Mouse (Mus musculus): ENCODE results near the gene Med29. TPM values are rescaled to one million over a fixed set of nuclear protein-coding genes. Genes with fewer than 3 reads are reported as not detected.
A peak's percentile ranks its signal among the peaks of the same experiment; 100 is the strongest.

The Med29 gene
- polyA plus RNA-seq, 1 experiment from 2014 or later: 57.7 TPM

DNA sequence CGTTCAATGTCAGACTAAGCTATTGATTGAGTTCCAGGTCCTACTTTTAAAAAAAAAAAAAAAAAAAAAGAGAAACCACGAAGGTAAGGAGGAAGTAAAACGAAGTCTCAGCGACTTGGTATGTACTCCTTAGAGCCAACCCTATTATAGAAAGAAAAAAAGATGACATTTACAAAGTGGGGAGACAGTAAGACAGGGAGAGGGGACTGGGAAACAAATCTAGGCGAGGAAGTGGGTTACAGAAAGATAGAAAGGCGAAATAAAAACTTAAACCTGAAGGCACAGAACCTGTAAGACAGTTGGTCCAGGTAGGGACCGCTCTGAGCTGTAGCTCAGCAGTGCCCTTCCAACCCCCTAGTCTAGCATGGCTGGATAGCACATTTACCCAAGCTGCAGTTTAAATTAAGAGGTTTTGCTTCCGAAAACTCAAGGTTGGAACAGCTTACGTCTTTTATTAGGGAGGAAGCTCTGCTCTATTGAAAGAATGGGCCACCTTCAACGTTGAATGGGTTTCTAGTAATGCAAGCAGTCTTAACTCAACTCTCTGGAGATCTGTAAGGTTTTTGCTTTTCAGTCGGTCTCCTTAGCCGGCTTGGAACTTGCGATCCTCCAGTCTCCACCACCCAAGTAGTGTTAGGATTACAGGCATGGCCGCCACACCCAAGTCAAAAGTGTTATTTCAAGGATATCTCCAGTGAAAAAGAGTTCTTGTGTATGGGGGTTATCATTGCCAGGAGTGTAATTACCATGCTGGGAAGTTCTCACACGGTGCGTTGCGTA is 12.1 kb downstream of the Med29 start, which contains the start of gene Zfp36:
Gene Zfp36 (minus strand): TSS at position 17 of the 780 bp plus-strand sequence.
- no peaks in the 10 kb centered on the region for H3K27me3 ChIP-seq
- peak within 1 kb of the TSS; percentile 75 for H3K4me3 ChIP-seq (replicated peaks)
- WGBS: 54% methylated on average over 17 of the region's 17 CpGs
- H3K36me3 ChIP-seq: peaks cover 9% of the 10 kb centered on the region; the same call in 1 of the 2 replicates
- peaks cover 77% of the 10 kb centered on the region for H3K4me1 ChIP-seq
- H3K9me3 ChIP-seq (replicated peaks): no peaks in the 10 kb centered on the region
- peak within 1 kb of the TSS; percentile 89 for H3K9ac ChIP-seq
- H3K4me2 ChIP-seq: peak within 1 kb of the TSS; percentile 88
- ATAC-seq (replicated peaks; ENCODE audit: low FRiP score): no peak
- peak within 1 kb of the TSS; percentile 100 for H3K27ac ChIP-seq

DNA sequence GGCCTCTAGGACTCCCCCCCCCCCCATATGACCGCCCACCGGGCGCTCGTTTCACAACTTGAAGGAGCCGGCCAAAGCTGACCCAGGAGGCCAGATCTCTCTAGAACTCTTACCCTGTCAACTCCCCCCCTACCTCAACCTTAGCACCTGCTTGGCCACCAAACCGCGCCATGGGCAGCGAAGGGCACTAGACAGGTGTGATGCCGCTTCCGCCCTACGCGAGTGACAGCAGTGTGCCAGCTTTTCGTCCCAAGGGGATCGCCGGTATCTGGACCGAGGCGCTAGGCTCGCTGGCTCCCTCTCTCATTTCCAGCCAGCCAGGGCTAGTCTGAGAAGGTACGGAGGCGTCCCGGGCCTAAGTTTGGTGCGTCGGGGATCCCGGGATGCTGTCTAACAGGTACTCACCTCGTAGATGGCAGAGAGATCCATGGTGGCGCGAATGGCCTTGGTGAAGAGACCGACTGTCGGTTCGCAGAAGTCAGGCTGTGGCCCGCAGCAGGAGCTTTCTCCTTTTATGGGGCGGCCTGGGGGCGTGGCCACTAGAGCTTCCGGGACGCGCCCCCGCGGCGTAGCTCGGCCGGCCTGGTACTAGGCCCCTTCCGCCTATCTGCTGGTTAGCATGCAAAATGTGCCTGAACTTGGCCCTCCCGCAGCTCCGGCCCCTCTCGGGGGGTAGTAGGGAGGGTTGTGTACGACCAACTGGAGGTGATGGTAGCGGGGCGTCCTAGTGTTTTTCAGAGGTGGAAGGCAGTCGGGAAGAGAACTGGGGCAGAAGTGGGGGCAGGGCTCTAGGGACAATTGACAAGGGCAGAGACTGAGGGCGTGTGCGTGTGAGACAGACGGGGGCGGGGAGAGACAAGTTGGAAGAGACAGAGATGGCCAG is 13.5 kb downstream of the Med29 start:
- H3K27me3 ChIP-seq: no peaks in the 10 kb centered on the region
- ATAC-seq (replicated peaks; ENCODE audit: low FRiP score): peak; percentile 37
- H3K9ac ChIP-seq: peak overlapping the region; percentile 89
- WGBS: under 1% methylated on average over 53 of the region's 53 CpGs
- H3K9me3 ChIP-seq (replicated peaks): no peaks in the 10 kb centered on the region
- H3K27ac ChIP-seq: peak overlapping the region; percentile 100
- H3K4me2 ChIP-seq: peak overlapping the region; percentile 88
- 0 out of 2 replicates have a peak, but pooled peaks cover 3% of the 10 kb centered on the region for H3K36me3 ChIP-seq
- H3K4me1 ChIP-seq: peaks cover 90% of the 10 kb centered on the region
- peak overlapping the region; percentile 75 for H3K4me3 ChIP-seq (replicated peaks)

DNA sequence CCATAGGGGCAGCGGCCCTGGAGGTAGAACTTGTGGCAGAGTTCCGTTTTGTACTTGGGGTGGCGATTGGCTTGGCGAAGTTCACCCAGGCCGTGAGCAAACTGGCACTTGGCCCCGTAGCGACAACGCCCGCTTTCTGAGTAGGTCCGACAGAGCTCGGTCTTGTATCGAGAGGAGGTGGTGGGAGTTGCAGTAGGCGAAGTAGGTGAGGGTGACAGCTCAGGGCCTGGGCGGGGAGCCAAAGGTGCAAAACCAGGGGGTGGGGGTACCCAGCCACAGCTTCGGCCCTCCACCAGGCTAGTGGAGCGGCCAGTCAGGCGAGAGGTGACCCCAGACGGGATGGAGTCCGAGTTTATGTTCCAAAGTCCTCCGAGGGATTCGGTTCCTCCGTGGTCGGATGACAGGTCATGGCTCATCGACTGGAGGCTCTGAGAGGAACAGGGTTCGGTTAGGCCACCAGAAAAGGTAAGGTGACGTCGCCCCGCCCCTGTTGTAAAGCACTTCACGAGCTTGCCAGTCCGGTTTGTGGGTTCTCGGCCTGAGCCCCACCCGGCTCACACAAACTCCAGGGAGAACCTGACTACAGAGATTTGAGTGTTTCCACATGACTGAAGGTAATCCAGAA is 14.3 kb downstream of the Med29 start:
- WGBS: 13% methylated on average over 32 of the region's 32 CpGs
- H3K4me1 ChIP-seq: peaks cover 91% of the 10 kb centered on the region
- no peaks in the 10 kb centered on the region for H3K27me3 ChIP-seq
- peak overlapping the region; percentile 100 for H3K27ac ChIP-seq
- no peak for ATAC-seq (replicated peaks; ENCODE audit: low FRiP score)
- H3K36me3 ChIP-seq: 0 out of 2 replicates have a peak, but pooled peaks cover 3% of the 10 kb centered on the region
- peak overlapping the region; percentile 75 for H3K4me3 ChIP-seq (replicated peaks)
- H3K9ac ChIP-seq: peak overlapping the region; percentile 89
- H3K9me3 ChIP-seq (replicated peaks): no peaks in the 10 kb centered on the region
- peak overlapping the region; percentile 88 for H3K4me2 ChIP-seq

DNA sequence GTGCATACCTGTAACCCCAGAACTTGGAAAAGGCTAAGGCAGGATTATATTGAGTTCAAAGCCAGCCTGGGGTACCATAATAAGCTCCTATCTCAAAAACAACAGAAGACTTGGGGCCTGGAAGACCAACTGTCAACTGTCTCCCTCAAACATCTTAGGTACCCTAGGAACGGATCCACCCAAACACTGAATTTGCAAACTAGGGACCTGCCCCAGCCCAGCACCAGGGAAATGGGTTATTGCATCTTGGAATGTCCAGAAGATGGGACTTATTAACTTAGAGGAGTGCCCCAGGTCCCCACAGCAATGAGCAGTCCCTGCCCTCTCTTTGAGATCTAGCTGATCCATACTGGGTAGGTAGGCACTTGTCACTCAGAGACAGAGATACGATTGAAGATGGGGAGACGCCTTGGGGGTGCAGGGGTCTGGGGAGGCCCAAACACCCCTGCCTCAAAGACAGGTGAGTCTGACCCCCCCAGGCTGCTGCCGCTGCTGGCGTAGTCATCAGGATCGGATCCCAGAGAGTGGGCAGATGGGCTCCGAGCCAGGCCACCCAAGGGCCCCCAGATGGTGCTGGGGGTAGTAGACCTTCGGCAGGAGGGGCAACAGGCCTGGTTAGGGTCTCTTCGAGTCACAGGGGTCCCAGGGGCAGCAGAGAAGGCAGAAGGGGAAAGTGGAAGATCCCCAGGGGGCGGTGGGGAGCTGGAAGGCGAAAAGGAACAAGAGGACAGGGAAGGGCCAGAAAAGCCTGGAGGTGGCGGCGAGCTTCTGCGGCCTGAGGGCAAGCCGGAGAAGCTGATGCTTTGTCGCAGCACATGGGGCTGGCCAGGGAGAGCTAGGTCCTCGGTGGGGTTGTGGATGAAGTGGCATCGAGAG is 15.1 kb downstream of the Med29 start:
- no peak for ATAC-seq (replicated peaks; ENCODE audit: low FRiP score)
- Histone ChIP-seq H3K9me3 (replicated peaks) (no peaks in the 10 kb centered on the region), H3K27me3 (no peaks in the 10 kb centered on the region), H3K36me3 (0 out of 2 replicates have a peak, but pooled peaks cover 3% of the 10 kb centered on the region), H3K4me2 (peak overlapping the region; percentile 88), H3K27ac (peak overlapping the region; percentile 100), H3K9ac (peak overlapping the region; percentile 89), H3K4me3 (replicated peaks) (peak overlapping the region; percentile 75), H3K4me1 (peaks cover 83% of the 10 kb centered on the region)
- 59% methylated on average over 18 of the region's 18 CpGs for WGBS

DNA sequence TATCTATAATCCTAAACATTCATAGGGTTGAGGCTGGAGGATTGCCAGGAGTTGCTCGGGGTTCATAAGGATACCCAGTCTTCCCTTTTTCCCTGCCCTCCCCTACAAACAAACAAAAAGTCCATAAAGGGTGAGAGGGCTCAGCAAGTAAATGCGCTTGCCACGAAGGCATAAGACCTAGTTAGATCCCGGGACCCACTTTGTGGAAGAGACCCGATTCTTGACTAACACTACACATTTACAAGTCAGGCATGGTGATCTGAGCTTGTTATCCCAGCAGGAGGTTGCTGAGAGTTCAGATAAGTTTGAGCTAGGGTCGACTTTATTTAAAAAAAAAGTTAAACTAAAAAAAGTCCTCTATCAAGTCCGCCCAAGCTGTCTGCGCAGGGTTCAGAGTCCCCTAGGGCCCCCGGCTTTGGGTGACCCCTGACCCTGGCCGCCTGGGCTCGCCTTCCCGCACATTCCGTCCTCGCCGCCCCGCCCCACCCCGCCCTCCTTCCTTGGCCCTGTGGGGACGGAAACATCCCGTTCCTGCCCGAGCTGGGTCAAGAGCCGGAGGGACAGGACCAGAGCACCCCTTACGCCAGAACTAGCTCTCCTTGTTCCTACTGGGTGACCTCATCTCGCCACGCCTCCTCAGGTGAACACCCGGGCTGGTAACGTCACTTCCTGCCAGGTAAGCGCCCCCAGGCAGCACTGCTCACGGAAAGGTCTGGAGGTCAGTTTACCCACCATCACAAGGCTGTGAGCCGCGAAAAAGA is 16.3 kb downstream of the Med29 start:
- Histone ChIP-seq H3K27me3 (no peaks in the 10 kb centered on the region), H3K9me3 (replicated peaks) (no peaks in the 10 kb centered on the region), H3K27ac (peak overlapping the region; percentile 100), H3K36me3 (0 out of 2 replicates have a peak, but pooled peaks cover 3% of the 10 kb centered on the region), H3K4me3 (replicated peaks) (peak overlapping the region; percentile 75), H3K4me2 (peak overlapping the region; percentile 88), H3K4me1 (peaks cover 72% of the 10 kb centered on the region), H3K9ac (peak overlapping the region; percentile 57)
- 4% methylated on average over 30 of the region's 30 CpGs for whole genome bisulfite sequencing
- ATAC-seq (replicated peaks; ENCODE audit: low FRiP score): no peak

DNA sequence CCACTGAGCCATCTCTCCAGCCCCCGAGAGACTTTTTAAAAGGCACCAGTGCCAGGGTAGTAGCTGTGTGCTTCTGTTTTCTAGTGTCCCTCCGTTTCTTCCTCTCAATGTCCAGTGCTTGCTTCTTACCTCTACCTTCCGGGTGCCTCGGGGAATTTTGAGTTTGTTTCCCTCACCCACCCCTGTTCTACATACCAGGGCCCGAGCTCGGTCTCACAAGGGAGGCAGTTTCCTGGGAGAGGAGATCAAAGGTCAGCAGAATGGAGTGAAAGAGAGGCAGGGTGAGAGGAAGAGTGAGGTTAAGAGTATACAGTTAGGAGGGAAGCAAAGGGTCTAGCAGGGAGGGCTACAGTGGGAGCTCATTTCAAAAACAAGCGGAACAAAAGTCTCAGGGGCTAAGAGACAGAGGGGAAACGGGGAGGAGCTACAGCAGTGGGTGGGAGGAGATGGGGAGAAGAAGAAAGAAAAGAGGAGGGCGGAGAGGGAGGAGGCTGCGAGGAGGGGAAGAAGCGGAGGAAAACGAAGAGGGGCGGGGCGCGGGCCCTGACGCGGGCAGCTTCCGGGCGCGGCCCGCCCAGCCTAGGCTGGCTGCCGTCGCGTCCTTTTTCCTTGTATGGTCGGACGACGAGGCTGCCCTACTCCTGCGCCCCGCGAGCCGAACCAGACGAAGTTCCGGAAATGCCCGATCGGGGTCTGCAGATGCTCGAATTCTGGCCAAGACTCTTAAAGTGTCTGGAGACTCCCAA is 17.2 kb downstream of the Med29 start:
- peak overlapping the region; percentile 75 for H3K4me3 ChIP-seq (replicated peaks)
- no peaks in the 10 kb centered on the region for H3K9me3 ChIP-seq (replicated peaks)
- no peaks in the 10 kb centered on the region for H3K27me3 ChIP-seq
- under 1% methylated on average over 36 of the region's 36 CpGs for WGBS
- ATAC-seq (replicated peaks; ENCODE audit: low FRiP score): peak; percentile 46
- peak overlapping the region; percentile 88 for H3K4me2 ChIP-seq
- H3K27ac ChIP-seq: peak overlapping the region; percentile 100
- H3K4me1 ChIP-seq: peaks cover 72% of the 10 kb centered on the region
- peak overlapping the region; percentile 57 for H3K9ac ChIP-seq
- H3K36me3 ChIP-seq: 0 out of 2 replicates have a peak, but pooled peaks cover 3% of the 10 kb centered on the region

DNA sequence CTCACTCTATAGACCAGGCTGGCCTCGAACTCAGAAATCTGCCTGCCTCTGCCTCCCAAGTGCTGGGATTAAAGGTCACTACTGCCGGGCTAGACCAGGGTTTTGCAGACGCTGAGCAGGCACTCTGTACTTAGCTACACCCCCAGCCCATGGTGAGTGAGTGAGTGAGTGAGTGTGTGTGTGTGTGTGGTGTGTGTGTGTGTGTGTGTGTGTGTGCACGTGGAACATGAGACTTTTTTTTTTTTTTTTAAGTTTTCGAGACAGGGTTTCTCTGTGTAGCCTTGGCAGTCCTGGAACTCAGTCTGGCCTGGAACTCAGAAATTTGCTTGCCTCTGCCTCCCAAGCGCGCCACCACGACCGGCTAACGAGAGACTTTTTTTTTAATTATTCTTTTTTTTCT is 17.9 kb downstream of the Med29 start:
- Histone ChIP-seq H3K9me3 (replicated peaks) (no peaks in the 10 kb centered on the region), H3K4me1 (peaks cover 73% of the 10 kb centered on the region), H3K36me3 (peaks cover 10% of the 10 kb centered on the region; the same call in 1 of the 2 replicates), H3K9ac (peak overlapping the region; percentile 57; the same call in 1 of the 2 replicates), H3K27me3 (no peaks in the 10 kb centered on the region), H3K27ac (peak overlapping the region; percentile 100), H3K4me3 (replicated peaks) (peak overlapping the region; percentile 75; the same call in 1 of the 2 replicates), H3K4me2 (peak overlapping the region; percentile 88)
- ATAC-seq (replicated peaks; ENCODE audit: low FRiP score): no peak
- 76% methylated on average over 10 of the region's 10 CpGs for WGBS

DNA sequence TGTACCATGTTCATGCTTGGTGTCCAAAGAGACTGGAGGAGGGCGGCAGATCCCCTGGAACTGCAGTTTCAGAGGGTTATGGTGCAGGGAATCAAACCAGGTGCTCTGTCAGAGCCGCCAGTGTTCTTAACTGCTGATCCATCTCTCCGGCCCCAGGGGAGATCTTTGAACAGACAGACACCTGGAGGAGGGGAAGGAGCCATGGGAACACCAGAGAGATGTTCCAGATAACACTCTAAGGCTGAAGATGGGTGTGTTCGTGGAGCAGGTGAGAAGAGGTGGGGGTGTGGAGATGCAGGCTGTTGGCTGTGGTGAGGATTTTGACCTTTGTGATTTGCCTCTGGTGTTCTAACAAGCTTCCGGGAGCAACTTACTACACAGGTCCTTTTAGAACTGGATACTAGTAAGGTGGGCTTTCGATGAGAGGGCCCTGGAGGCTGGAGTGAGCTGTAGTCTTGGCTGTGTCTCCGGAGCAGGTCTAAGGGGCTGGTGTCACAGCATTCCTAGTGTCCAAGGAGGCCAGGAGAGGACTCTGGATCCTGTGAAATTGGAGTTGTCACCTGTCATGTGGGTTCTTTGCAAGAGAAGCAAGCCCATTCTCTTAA is 18.5 kb downstream of the Med29 start:
- no peak for ATAC-seq (replicated peaks; ENCODE audit: low FRiP score)
- WGBS: 76% methylated on average over 7 of the region's 7 CpGs

DNA sequence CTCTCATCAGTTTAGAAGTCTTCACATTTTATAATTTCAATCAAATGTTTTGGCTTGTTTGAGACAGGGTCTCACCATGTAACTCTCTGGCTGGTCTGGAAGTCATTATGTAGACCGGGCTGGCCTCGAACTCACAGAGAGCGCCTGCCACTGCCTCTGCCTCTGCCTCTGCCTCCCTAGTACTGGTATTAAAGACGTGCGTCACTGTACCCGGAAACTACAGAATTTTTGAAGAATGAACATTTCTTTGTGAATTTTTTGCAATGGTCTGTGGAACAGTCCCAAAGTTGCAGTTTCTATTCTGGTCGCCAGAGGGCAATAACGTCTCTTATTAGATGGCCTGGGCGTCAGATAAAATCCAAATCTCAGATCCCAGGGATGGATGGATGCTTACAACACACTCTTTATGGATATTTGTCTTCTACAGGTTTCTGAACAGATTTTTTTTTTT is 19.4 kb downstream of the Med29 start:
- Histone ChIP-seq H3K27ac (peak overlapping the region; percentile 97), H3K27me3 (no peaks in the 10 kb centered on the region), H3K36me3 (peaks cover 25% of the 10 kb centered on the region), H3K4me2 (peak overlapping the region; percentile 73), H3K9ac (peak overlapping the region; percentile 34; the same call in 1 of the 2 replicates), H3K9me3 (replicated peaks) (no peaks in the 10 kb centered on the region), H3K4me1 (peaks cover 74% of the 10 kb centered on the region), H3K4me3 (replicated peaks) (peak overlapping the region; percentile 88)
- peak; percentile 7 for ATAC-seq (replicated peaks; ENCODE audit: low FRiP score)
- WGBS: 0% methylated on average over 9 of the region's 9 CpGs

More for the DNA sequence above, 18.5 kb downstream of the Med29 start:
- Histone ChIP-seq H3K9ac (no peak overlapping the region), H3K4me2 (no peak overlapping the region), H3K36me3 (peaks cover 16% of the 10 kb centered on the region), H3K9me3 (replicated peaks) (no peaks in the 10 kb centered on the region), H3K27me3 (no peaks in the 10 kb centered on the region), H3K4me1 (peaks cover 74% of the 10 kb centered on the region), H3K4me3 (replicated peaks) (no peak overlapping the region), H3K27ac (peak overlapping the region; percentile 100)

Measured in kidney, embryonic 15.5 days (tissue).